Mouse (Mus musculus) gastrocnemius, adult 8-10 months (tissue): Measurements from ENCODE around the gene Cfap54. TPM values are rescaled to one million over a fixed set of nuclear protein-coding genes. Genes with fewer than 3 reads are reported as not detected.
A peak's percentile ranks its signal among the peaks of the same experiment; 100 is the strongest.

ENCODE experiments used
- DNase-seq, 2 experiments: peaks; one replicate each; pipeline ENCODE4 v3.0.0; 2022; ENCODE audit warnings: low spot score in 2 of 2
- total RNA-seq, 4 experiments: library from RNA; stranded (reverse); gene quantifications; 2 replicates each; pipeline ENCODE4 v1.2.4; 2022

Gene Cfap54
- total RNA-seq = under 1 TPM; 0.34 to 0.54 (median 0.38) TPM

DNA sequence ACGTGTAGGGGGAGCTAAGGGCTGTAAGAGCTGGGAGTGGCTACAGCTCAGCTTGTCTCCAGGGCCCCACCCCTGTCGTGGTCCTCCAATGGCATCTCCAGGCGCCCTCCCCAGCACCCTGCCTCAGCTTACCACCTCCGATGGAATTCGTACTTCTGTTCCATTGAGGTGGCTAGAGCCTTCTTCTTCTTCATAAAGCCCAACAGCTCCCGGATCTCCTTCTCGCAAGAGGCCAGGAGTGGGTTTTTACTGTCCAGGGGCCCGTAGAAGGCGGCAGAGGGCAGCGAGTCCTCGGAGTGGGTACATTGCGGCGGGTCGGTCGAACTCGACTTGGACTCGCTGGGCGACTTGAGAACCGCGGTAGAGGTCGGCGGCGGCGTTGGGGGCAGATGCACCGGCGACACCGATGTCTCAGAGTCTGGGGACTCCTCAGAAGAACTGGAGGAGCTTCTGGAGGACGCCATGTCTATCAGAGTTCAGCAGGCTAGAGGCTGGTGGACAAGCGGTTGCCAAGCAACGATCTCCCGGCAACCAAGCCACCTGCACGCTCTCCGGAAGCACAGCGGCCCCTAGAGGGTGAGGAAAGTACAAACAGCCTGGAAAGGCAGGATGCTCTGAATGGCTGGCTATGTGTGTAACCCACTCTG, at the start of gene Cfap54:
Gene Cfap54, minus strand, starts transcription at position 486 of the 647 bp plus-strand sequence.
- peak; percentile 44 to 64 for DNase-seq

- DNase-seq = no peak
Measured at GRCm38 (mm10) chr10:93130456-93130940, 49.1 kb upstream of the Cfap54 start.

DNA sequence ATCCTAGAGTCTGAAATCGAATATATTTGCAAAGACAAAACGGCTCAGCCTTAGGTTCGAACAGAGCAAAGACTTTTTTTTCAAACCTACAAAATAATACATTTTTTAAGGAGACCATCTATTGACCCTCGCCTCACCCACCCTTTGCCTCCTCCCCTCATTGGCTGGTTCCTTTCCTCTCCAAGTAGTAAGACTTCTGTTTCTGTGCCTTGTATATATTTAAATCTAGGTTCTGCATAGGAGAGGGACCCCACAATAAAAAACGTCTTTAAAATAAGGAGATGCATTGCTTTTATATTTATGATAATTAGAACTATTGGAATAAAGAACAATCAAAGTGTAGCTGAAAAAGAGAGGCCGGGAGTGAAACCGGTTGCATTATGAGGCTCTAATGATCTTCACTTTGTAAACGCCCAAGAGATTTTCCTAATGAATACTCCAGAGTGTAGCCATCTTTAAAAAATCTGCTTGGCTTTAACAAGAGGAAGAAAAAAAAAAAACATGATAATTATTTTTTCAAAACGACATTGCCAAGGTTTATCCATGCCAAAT, 48.6 kb upstream of the Cfap54 start:
- DNase-seq = no peak

DNA sequence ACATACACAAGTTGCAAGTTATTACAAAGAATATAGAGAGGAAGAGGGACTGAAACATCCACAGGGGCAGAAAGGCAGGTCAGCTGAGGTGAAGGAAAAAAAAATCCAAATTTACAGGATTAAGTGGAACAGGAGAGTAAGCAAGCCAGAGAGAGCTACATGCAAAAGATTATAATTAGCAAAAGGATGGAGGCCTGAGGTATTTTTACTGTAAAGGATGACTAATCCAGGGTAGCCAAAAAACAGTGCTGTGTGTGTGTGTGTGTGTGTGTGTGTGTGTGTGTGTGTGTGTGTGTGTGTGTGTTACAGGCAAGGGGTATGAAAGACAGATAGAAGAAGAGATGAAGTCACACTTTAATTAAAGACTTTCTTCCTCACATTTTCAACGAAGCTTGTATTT, 47.9 kb upstream of the Cfap54 start:
- no peak for DNase-seq

GRCm38 (mm10) chr10:93128566-93128965, 47.1 kb upstream of the Cfap54 start:
- no peak for DNase-seq

DNA sequence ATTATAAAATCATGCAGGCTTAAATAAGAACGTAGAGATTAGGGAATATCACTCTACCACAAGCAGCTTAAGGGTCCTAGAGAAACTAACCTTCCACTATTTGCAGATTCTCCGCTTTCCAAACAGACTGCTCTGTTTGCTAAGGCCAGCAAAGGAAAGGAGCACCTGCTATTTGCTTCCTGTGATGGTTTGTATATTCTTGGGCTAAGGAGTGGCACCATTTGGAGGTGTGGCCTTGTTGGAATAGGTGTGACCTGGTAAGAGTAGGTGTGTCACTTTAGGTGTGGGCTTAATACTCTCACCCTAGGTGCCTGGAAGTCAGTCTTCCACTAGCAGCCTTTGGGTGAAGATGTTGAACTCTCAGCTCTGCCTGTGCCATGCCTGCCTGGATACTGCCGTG, 44.6 kb upstream of the Cfap54 start:
- DNase-seq = no peak

GRCm38 (mm10) chr10:93123957-93124613, 42.7 kb upstream of the Cfap54 start:
- DNase-seq = peak; percentile 8 to 16

DNA sequence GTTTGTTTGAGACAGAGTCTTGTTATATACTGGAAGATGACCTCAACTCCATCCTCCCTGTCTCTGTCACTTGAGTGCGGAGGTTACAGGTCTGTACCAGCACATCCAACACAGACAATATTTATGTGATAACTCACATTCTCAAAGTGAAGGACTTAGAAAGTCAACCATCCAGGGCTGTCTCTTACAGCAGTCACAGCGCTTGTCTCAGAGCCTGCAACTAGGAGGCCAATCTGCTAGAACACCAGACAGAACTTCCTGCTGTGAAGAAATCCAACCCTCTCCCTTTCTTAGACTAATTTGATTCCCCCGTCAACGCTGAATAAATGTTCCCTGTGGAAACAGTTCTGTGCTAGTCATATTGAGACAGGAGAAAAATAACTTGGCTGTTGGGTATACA, 41.9 kb upstream of the Cfap54 start:
- DNase-seq = no peak

DNA sequence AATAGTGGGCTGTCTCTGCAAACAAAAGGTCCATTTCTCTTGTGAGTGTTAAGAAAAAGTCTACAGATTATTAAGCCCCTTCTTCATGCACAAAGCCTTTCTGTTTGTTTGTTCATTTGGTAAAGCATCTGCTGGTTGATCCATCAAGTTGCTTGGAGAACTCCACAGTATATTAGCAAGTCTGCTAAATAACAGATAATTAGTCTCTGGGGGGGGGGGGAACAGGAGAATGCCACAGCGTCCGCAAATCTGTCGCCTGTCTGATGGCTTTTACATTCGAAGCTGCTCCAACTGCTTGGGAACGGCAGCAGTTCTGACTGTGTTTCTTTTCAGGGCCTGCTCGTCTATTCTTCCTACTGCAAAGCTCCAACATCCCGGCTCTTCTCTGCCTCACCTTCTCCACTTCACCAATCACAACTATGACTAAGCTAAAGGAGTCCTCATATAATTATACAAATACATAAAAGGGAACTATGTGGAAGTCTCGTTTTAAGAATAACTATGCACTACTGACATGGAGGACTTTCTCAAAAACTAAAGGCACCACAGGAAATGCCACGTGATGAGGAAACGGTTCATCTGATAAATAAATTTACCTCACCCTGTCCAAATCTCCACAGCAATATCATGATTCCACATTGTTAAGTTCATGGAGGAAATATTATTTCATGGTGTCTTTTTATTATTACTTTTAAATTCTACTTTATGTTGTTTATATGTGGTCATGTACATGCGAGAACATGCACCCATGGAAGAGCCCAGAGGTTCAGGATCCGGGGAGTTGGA, 41.2 kb upstream of the Cfap54 start:
- no peak for DNase-seq

DNA sequence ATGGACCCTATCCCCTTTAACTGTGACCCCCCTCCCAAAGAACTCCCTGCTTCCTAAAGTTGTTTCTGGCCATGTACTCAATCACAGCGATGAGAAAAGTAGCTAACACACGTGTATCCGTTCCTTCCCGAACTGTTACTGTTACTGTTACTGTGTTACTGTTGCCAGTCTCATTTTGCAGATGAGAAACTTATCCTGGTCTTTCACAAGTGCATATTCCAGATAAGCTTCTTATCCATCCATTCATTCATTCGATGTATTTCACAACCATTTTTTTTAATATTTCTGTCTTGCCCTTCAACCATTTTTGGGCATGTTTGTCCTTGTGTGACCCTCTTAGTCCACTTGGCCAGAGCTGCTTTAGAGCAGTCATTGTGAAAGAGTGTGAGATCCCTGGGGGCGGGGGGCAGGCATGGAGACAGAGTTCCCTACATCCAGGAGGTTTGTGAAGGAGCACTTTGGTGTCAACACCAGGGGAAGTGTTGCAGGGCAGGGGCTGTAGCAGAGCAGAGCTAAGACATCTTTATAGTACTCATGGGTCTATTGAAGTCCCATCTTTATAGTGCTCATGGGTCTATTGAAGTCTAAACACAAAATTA, 39.9 kb upstream of the Cfap54 start:
- DNase-seq = no peak

DNA sequence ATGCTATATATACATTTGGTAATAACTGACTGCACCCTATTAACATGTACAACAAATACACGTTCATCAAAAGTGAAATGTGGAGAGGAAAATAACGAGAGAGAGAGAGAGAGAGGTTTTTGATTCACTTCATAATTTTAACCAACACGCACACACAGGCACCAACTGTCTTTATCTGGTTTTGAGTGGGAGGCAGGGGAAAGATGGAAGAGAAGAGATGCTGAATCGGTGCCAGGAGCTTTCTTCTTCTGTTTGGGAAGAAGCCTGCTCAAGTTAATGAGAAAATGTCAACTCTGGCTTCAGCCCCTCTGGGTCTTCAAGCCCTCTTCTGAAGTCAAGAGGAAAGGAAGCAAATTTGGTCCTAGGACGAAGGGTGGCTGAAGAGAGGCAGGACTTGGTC, 38.4 kb upstream of the Cfap54 start:
- no peak for DNase-seq

DNA sequence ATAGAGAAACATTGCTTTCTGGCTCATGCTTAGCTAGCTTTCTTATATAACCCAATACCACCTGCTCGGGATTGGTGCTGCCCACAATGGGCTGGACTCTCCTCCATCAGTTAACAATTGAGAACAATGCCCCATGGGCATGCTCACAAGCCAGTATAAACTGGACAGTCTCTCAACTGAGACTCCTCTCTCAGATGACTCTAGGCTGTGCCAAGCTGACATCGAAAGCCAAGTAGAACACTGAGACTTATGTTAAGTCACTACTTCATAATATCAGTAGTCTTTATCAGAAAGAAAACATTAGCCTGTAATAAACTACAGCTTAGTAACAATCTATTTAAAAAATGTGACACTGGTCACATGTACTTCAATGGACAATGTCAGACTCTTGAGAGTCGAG, 35.2 kb upstream of the Cfap54 start:
- no peak for DNase-seq

DNA sequence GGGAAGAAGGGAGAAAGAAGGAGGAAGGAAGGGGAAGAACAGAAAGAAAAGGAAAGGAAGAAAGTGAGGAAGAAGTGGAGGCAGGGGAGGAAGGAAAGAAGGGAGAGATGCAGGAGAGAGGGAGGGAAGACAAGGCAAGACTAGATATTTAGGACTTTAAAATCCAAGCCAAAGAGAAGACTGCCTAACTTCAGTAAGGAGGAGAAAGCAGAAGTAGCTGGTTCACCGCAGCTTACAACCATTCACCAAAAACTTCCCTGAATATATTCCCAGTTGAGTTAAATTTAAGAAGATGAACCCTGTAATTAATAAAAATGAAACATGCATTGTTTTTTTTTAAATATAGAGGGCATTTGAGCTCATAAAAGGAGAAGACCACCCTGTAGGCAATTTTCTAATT, 34.3 kb upstream of the Cfap54 start:
- no peak for DNase-seq

DNA sequence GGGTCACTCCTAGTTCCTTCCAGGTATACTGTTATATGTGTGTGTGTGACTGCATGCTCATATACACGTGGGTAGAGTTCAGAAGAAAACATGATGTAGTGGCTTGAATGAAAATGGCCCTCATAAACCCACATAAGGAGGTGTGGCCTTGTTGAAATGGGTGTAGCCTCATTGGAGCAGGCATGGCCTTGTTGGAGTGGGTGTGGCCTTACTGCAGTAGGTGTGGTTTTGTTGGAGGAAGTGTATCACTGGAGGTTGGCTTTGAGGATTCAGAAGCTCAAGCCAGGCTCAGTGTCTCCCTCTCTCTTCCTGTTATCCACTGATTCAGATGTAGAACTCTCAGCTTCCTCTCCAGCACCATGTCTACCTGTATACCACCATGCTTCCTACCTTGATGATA, 33.4 kb upstream of the Cfap54 start:
- DNase-seq = no peak

- no peak for DNase-seq
Measured at GRCm38 (mm10) chr10:93113968-93114367, 32.5 kb upstream of the Cfap54 start.

DNA sequence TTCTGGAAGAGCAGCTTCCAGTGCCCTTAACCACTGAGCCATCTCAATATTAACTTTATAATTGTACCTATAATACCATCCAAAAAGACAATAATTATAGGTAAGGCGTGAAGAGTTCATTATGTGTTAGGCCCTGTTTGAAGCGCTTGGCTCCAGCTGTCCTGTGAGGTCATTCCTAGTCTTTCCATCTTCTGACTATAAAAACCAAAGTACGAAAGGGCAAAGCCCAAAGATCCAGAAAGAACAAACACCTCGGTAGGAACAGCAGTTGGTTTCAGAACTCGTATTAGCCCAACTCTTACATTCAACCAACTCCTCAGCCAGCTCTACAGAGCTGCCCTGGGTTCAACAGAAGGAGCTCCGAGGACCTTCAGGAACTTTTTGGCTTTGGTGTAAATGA, 30.6 kb upstream of the Cfap54 start:
- no peak for DNase-seq

GRCm38 (mm10) chr10:93111412-93111811, 30.0 kb upstream of the Cfap54 start:
- DNase-seq = no peak

DNA sequence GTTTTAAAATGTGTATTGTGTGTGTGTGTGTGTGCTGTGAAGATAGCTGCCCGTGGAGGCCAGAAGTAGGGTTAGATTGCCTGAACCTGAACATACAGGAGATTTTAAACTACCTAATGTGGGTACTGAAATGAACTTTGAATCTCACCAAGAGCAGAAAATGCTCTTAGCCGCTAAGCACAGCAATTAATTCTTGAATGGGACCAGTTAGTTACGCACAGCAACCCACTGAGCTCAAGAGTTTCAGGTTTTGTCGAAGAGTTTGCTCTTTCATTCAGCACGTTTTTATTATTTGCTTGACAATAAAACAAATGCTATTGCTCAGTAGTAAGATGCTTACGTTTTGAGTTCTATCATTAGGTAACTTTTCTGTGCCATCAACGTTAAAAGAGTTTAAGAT, 23.9 kb upstream of the Cfap54 start:
- DNase-seq = no peak

DNA sequence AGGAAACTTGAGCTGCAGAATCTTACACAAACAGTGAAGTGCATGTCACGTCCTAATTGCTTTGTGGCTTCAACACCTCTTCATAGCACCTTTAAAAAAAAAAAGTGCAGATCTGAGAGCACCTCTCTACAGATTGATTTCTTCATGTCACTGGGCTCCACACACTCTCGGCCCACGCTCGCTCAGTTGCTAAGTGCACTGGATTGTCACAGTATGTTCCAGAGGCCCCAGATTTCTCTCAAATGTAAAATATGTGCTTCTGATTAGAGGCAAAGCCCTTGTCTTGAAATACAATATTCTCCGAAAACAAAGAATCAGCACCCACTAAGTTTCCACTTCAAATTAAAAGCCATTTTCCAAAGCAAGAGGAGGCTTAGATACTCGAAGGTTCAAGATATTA, 22.9 kb upstream of the Cfap54 start:
- no peak for DNase-seq

GRCm38 (mm10) chr10:93103676-93104075, 22.3 kb upstream of the Cfap54 start:
- DNase-seq = no peak

DNA sequence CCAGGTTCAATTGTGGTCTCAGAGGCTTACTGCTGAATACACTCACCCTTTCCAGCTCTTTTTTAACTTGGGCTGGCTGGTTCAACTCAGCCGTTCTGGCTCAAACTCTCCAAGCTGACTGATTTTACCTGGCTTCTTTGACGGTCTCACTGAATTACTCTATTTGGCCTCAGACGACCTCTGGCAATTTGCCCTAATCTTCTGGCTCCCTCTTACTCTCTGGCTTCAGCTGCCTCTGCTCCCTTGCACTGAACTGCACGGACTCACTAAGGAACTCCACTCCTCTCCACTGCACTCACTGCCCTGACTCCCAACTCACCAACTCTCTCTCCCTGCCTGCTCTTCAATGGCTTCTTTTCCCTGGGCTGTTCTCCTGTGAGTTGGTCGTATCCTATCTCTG, 20.9 kb upstream of the Cfap54 start:
- DNase-seq = no peak
